Mouse (Mus musculus) midbrain, embryonic 15.5 days (tissue): ENCODE measurements at regions not wholly inside any gene's neighbourhood (a gene's known extent, or its start where the extent isn't known, plus 50 kb on each side); places are given as distances from the start of the nearest gene placed in this dataset.

ENCODE experiments used
- ATAC-seq: fragments of 200-750 bp; cut with Nextera tagmentation; replicated peaks from 2 replicates; pipeline ENCODE4 v1.8.0; 2017; ENCODE audit warnings: moderate TSS enrichment
- H3K27ac ChIP-seq: fragments of 300-500 bp; sonication (generic); 2 replicates; pipeline ENCODE4 v1.5.1; 2015; ENCODE audit warnings: mild to moderate bottlenecking, inconsistent platforms
- H3K27me3 ChIP-seq: fragments of 300-500 bp; sonication (generic); replicated peaks from 2 replicates; pipeline ENCODE4 v1.6.1; 2015; ENCODE audit warnings: inconsistent platforms
- H3K36me3 ChIP-seq: fragments of 300-500 bp; sonication (generic); replicated peaks from 2 replicates; pipeline ENCODE4 v1.6.1; 2015; ENCODE audit warnings: inconsistent platforms
- H3K4me1 ChIP-seq: fragments of 300-500 bp; sonication (generic); 2 replicates; pipeline ENCODE4 v1.6.1; 2015; ENCODE audit warnings: inconsistent platforms
- H3K4me2 ChIP-seq: fragments of 300-500 bp; sonication (generic); 2 replicates; pipeline ENCODE4 v1.6.1; 2015; ENCODE audit warnings: inconsistent platforms, mild to moderate bottlenecking, moderate library complexity
- H3K4me3 ChIP-seq: fragments of 300-500 bp; sonication (generic); 2 replicates; pipeline ENCODE4 v1.5.1; 2015; ENCODE audit warnings: mild to moderate bottlenecking, inconsistent platforms
- H3K9ac ChIP-seq: fragments of 300-500 bp; sonication (generic); 2 replicates; pipeline ENCODE4 v1.6.1; 2015; ENCODE audit warnings: mild to moderate bottlenecking, inconsistent platforms
- H3K9me3 ChIP-seq: fragments of 300-500 bp; sonication (generic); 2 replicates; pipeline ENCODE4 v1.6.1; 2016; ENCODE audit warnings: inconsistent platforms
- WGBS: fragments of 180-500 bp; shearing (Covaris S2); methylation state at CpG from one replicate; pipeline ENCODE4 v1.1.7; 2015; ENCODE audit warnings: mixed read lengths; 5-methylcytosine and 5-hydroxymethylcytosine counted together

- H3K27ac ChIP-seq: no peak overlapping the region
- H3K9me3 ChIP-seq: no peaks in the 10 kb centered on the region
- H3K4me3 ChIP-seq: no peak overlapping the region
- no peaks in the 10 kb centered on the region for H3K36me3 ChIP-seq
- ATAC-seq: 0 out of 2 replicates have a peak, but pooled peaks have one; percentile 24
- H3K4me2 ChIP-seq: no peak overlapping the region
- WGBS: 42% methylated on average over 5 of the region's 5 CpGs
- H3K27me3 ChIP-seq: no peaks in the 10 kb centered on the region
- H3K9ac ChIP-seq: no peak overlapping the region
- H3K4me1 ChIP-seq: no peaks in the 10 kb centered on the region
Measured at GRCm38 (mm10) chr7:74107176-74107928, 93.9 kb upstream of the St8sia2 start.

- 43% methylated on average over 3 of the region's 3 CpGs for WGBS
- H3K27me3 ChIP-seq: no peaks in the 10 kb centered on the region
- no peak for ATAC-seq
- no peaks in the 10 kb centered on the region for H3K4me1 ChIP-seq
- H3K9me3 ChIP-seq: peaks cover 8% of the 10 kb centered on the region
- H3K4me2 ChIP-seq: no peak overlapping the region
- H3K4me3 ChIP-seq: no peak overlapping the region
- H3K36me3 ChIP-seq: no peaks in the 10 kb centered on the region
- H3K27ac ChIP-seq: no peak overlapping the region
- no peak overlapping the region for H3K9ac ChIP-seq
Measured at GRCm38 (mm10) chr7:74091402-74092025, 78.0 kb upstream of the St8sia2 start.

GRCm38 (mm10) chr7:74080846-74081235 lies 67.4 kb upstream of the St8sia2 start:
- no peak for ATAC-seq
- H3K9me3 ChIP-seq: no peaks in the 10 kb centered on the region
- H3K4me2 ChIP-seq: no peak overlapping the region
- 82% methylated on average over 4 of the region's 4 CpGs for WGBS
- H3K9ac ChIP-seq: no peak overlapping the region
- H3K4me3 ChIP-seq: no peak overlapping the region
- no peaks in the 10 kb centered on the region for H3K4me1 ChIP-seq
- no peaks in the 10 kb centered on the region for H3K27me3 ChIP-seq
- no peak overlapping the region for H3K27ac ChIP-seq
- H3K36me3 ChIP-seq: no peaks in the 10 kb centered on the region

GRCm38 (mm10) chr7:74080079-74080845 lies 66.8 kb upstream of the St8sia2 start:
- H3K27me3 ChIP-seq: no peaks in the 10 kb centered on the region
- no peak overlapping the region for H3K4me2 ChIP-seq
- no peak overlapping the region for H3K9ac ChIP-seq
- H3K9me3 ChIP-seq: no peaks in the 10 kb centered on the region
- WGBS: 84% methylated on average over 9 of the region's 9 CpGs
- no peak for ATAC-seq
- no peak overlapping the region for H3K4me3 ChIP-seq
- H3K4me1 ChIP-seq: no peaks in the 10 kb centered on the region
- H3K36me3 ChIP-seq: no peaks in the 10 kb centered on the region
- H3K27ac ChIP-seq: no peak overlapping the region

GRCm38 (mm10) chr7:74072632-74073031 lies 59.1 kb upstream of the St8sia2 start:
- Histone ChIP-seq H3K9ac (no peak overlapping the region), H3K4me1 (no peaks in the 10 kb centered on the region), H3K9me3 (no peaks in the 10 kb centered on the region), H3K27ac (no peak overlapping the region), H3K27me3 (no peaks in the 10 kb centered on the region), H3K36me3 (no peaks in the 10 kb centered on the region), H3K4me3 (no peak overlapping the region), H3K4me2 (no peak overlapping the region)
- no peak for ATAC-seq
- 53% methylated on average over 3 of the region's 3 CpGs for WGBS

- H3K9me3 ChIP-seq: no peaks in the 10 kb centered on the region
- H3K27ac ChIP-seq: no peak overlapping the region
- H3K27me3 ChIP-seq: no peaks in the 10 kb centered on the region
- no peak for ATAC-seq
- H3K4me1 ChIP-seq: no peaks in the 10 kb centered on the region
- H3K4me3 ChIP-seq: no peak overlapping the region
- no peaks in the 10 kb centered on the region for H3K36me3 ChIP-seq
- 81% methylated on average over 2 of the region's 2 CpGs for WGBS
- H3K9ac ChIP-seq: no peak overlapping the region
- no peak overlapping the region for H3K4me2 ChIP-seq
Measured at GRCm38 (mm10) chr7:74070836-74071235, 57.3 kb upstream of the St8sia2 start.

- Histone ChIP-seq H3K36me3 (no peaks in the 10 kb centered on the region), H3K27ac (no peak overlapping the region), H3K9me3 (no peaks in the 10 kb centered on the region), H3K4me1 (no peaks in the 10 kb centered on the region), H3K9ac (no peak overlapping the region), H3K4me2 (no peak overlapping the region), H3K27me3 (no peaks in the 10 kb centered on the region), H3K4me3 (no peak overlapping the region)
- no peak for ATAC-seq
- 57% methylated on average over 4 of the region's 4 CpGs for WGBS
Measured at GRCm38 (mm10) chr7:74065449-74066099, 52.1 kb upstream of the St8sia2 start.
